Mouse (Mus musculus) limb, embryonic 11.5 days (tissue): Measurements from ENCODE around the gene Kpnb1. TPM values are rescaled to one million over a fixed set of nuclear protein-coding genes. Genes with fewer than 3 reads are reported as not detected.
"Not testable (repeated sequence)": the region's sequence is repeated elsewhere in the genome, so short reads cannot be mapped to it uniquely, and the experiment has no call there.

Source experiments
- ATAC-seq: fragments of 200-750 bp; cut with Nextera tagmentation; 2 replicates; pipeline ENCODE4 v1.8.0; 2017; ENCODE audit warnings: low read depth; ENCODE audit not compliant: insufficient number of reproducible peaks, low FRiP score, low TSS enrichment
- DNase-seq: peaks from one replicate; pipeline ENCODE4 v3.0.0-alpha.2; 2015; ENCODE audit warnings: low spot score
- H3K27ac ChIP-seq: fragments of 300-500 bp; sonication (generic); replicated peaks from 2 replicates; pipeline ENCODE4 v1.5.1; 2014; ENCODE audit warnings: low read depth, mild to moderate bottlenecking, low read length
- H3K27me3 ChIP-seq: fragments of 300-500 bp; sonication (generic); 2 replicates; pipeline ENCODE4 v1.6.1; 2014; ENCODE audit warnings: mild to moderate bottlenecking, low read length, mixed read lengths; ENCODE audit not compliant: control insufficient read depth, insufficient read depth
- H3K36me3 ChIP-seq: fragments of 300-500 bp; sonication (generic); 2 replicates; pipeline ENCODE4 v1.6.1; 2014; ENCODE audit warnings: mild to moderate bottlenecking, low read length, moderate library complexity, mixed read lengths; ENCODE audit not compliant: control insufficient read depth, insufficient read depth
- H3K4me1 ChIP-seq: fragments of 300-500 bp; sonication (generic); 2 replicates; pipeline ENCODE4 v1.6.1; 2014; ENCODE audit warnings: low read length, mixed read lengths; ENCODE audit not compliant: control insufficient read depth, insufficient read depth
- H3K4me2 ChIP-seq: fragments of 300-500 bp; sonication (generic); 2 replicates; pipeline ENCODE4 v1.6.1; 2014; ENCODE audit warnings: low read depth, mild to moderate bottlenecking, moderate library complexity; ENCODE audit not compliant: severe bottlenecking
- H3K4me3 ChIP-seq: fragments of 300-500 bp; sonication (generic); 2 replicates; pipeline ENCODE4 v1.5.1; 2014; ENCODE audit warnings: low read depth, low read length
- H3K9ac ChIP-seq: fragments of 300-500 bp; sonication (generic); 2 replicates; pipeline ENCODE4 v1.6.1; 2014; ENCODE audit warnings: mild to moderate bottlenecking, low read length
- H3K9me3 ChIP-seq: fragments of 300-500 bp; sonication (generic); 2 replicates; pipeline ENCODE4 v1.6.1; 2016; ENCODE audit warnings: low read length; ENCODE audit not compliant: control insufficient read depth
- WGBS: fragments of 180-500 bp; shearing (Covaris S2); extraction: QIAGEN DNeasy Blood & Tissue Kit; methylation state at CpG from one replicate; pipeline ENCODE4 v1.1.7; 2014; 5-methylcytosine and 5-hydroxymethylcytosine counted together
- polyA plus RNA-seq: library from polyadenylated mRNA; unstranded; fragments of >200 nt; fragmentation: Nextera tagmentation; extraction: Ambion mirVana; gene quantifications from 2 replicates; pipeline ENCODE4 v1.2.1, GENCODE M21; 2014

Kpnb1 gene
- polyA plus RNA-seq, 1 experiment from 2014 or later, result 97.6 TPM

DNA sequence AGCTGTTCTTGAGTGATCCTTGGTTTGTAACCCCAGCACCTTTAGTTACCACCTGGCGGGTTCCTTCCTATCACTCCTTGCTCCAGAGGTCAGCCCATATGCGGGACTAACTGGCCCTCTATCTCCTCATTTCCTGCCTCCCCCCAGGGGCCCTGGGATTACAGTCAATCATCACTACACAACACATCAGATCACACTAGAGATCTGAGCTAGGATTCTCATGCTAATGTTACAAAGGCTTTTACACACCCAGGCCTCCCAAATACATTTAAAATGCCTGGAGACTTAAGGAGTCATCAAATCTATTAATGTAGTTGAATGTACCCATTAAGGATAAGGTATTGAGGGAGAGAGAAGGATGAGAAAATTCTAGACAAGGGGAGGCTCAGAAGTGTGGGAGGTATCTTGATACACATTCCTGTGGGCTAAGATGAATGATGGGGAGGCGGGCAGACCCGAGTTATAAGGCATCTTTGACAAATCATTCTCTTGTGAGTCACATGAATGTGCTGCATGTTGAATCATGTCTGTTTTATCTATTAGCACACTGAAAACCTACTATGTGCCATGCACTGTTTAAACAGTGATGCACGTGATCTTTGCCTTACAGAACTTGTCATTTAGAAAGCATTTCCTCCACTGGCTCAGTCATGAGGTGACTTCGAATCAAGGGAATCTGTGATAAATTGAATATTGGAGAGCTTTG, 4.4 kb upstream of the Kpnb1 start:
- H3K9me3 ChIP-seq, result no peaks in the 10 kb centered on the region
- H3K27me3 ChIP-seq, result no peaks in the 10 kb centered on the region
- 73% methylated on average over 6 of the region's 6 CpGs for WGBS
- 0 out of 2 replicates have a peak, but pooled peaks cover 5% of the 10 kb centered on the region for H3K4me1 ChIP-seq
- no peak for ATAC-seq
- no peak overlapping the region for H3K4me3 ChIP-seq
- no peak overlapping the region for H3K9ac ChIP-seq
- DNase-seq, result no peak
- H3K36me3 ChIP-seq, result no peaks in the 10 kb centered on the region
- no peak overlapping the region for H3K27ac ChIP-seq
- no peak overlapping the region for H3K4me2 ChIP-seq

DNA sequence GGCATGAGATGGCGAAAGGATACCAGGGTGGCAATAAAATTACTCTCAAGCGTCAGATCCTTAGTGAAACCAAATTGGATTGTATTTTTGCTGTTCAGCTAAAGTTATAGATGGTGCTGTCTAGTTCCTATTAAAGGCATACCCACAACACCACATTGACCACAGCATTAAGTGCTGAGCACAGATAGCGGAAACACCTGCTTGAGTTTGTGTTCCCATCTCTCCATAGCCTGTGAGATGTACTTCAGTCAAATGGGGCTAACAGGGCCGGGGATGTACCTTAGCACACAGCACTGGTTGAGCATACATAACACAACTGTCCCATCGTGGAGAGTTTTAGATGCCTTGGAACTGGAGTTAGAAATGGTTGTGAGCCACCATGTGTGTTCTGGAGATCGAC, 3.3 kb upstream of the Kpnb1 start:
- no peak overlapping the region for H3K27ac ChIP-seq
- H3K4me3 ChIP-seq, result no peak overlapping the region
- no peaks in the 10 kb centered on the region for H3K27me3 ChIP-seq
- ATAC-seq (no peak), DNase-seq (no peak)
- peaks cover 2% of the 10 kb centered on the region; the same call in 1 of the 2 replicates for H3K36me3 ChIP-seq
- 90% methylated on average over 6 of the region's 6 CpGs for WGBS
- no peaks in the 10 kb centered on the region for H3K9me3 ChIP-seq
- no peak overlapping the region for H3K9ac ChIP-seq
- H3K4me2 ChIP-seq, result no peak overlapping the region
- peaks cover 7% of the 10 kb centered on the region for H3K4me1 ChIP-seq

DNA sequence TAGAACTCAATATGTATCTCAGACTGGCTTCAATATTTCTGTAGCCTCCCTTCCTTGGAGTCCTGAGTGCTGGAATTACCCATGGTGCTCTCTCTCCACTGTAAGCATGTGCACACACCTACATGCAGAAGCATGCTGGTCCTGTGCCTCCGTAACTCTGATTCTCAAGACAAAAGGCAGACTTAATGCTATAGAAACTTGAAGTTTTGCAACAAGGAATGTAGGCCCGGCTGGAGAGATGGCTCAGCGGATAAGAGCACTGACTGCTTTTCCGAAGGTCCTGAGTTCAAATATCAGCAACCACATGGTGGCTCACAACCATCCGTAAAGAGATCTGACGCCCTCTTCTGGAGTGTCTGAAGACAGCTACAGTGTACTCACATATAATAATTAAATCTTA, 2.0 kb upstream of the Kpnb1 start:
- H3K36me3 ChIP-seq, H3K9ac ChIP-seq, H3K4me3 ChIP-seq, H3K27ac ChIP-seq, ATAC-seq, DNase-seq, H3K27me3 ChIP-seq, H3K9me3 ChIP-seq, H3K4me2 ChIP-seq: not testable (repeated sequence)
- WGBS, result 90% methylated on average over 6 of the region's 6 CpGs
- peaks cover 12% of the 10 kb centered on the region for H3K4me1 ChIP-seq

DNA sequence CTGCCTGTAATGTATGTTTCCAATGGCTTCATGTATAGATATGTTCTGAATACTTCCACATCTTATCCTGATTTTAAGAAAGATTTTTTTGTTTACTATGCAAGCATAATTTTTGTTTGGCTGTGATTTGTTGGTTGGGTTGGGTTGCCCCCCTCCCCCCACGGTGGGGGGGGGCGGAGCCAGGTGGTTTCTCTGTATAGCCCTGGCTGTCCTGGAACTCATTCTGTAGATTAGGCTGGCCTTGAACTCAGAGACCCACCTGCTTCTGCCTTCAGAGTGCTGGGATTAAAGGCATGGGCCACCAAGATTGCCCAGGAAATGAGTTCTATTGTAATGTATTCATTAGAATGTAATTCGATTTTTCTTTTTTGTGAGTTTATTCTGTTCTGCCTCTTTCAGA, 1.6 kb upstream of the Kpnb1 start:
- H3K9ac ChIP-seq, result no peak overlapping the region
- 37% methylated on average over 3 of the region's 3 CpGs for WGBS
- H3K4me1 ChIP-seq, result peaks cover 12% of the 10 kb centered on the region
- peak overlapping the region; percentile 80 for H3K4me2 ChIP-seq
- H3K27me3 ChIP-seq, result no peaks in the 10 kb centered on the region
- H3K9me3 ChIP-seq, result no peaks in the 10 kb centered on the region
- DNase-seq (peak; percentile 31), ATAC-seq (no peak)
- no peak overlapping the region for H3K27ac ChIP-seq
- H3K36me3 ChIP-seq, result peaks cover 9% of the 10 kb centered on the region; the same call in 1 of the 2 replicates
- peak overlapping the region; percentile 94 for H3K4me3 ChIP-seq

DNA sequence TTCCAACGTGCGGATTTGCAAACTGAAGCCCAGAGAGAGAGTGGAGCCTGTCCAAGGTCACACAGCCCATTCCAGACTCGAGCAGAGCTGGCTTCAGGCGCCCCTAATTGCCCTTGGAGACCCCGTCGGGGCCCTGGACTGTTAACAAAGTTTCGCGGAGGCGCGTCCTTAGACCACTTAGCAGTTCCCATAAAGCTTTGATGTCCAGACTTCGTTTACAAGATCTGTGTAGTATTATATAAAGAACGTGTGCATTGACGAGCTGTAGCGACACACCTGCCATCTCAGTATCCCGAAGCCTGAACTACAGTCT, 918 bp upstream of the Kpnb1 start:
- under 1% methylated on average over 15 of the region's 15 CpGs for WGBS
- ATAC-seq, result no peak

DNA sequence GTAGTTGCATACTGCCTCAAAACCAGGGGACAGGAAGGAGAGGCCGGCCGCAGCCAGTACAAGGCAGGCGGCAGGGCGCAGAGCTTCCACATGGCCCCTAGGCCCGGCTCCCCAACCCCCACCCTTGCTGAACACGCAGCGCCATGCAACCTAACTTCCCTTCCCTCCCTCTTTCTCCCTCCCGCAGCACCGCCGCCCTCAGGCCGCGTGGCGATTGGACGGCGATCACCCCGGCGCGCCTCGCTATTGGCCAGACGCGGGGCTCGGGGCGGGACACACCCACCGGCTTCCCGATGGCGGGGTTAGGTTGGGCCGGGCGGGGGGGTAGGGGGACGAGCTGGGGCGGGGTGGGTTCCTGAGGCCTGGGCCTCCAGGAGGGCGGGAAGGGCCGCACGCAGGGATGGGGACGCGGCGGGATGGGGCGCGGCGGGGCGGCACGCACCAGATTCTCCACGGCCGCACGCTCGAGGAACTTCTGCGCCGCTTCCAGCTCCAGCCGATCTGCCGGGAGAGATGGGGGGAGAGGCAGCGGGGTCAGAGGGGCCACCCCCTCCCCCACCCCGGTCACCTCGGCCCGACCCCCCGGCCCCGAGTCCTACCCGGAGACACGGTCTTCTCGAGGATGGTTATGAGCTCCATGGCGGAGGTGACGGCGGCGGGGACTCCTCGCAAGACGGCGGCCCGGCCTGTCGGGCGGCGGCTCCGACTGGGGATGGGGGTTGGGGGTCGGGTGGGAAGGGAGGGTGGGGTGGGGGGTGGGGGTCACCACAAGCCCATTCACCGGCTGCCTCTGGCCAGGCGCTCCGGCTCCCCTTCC, 526 bp downstream of the Kpnb1 start:
- under 1% methylated on average over 57 of the region's 74 CpGs for WGBS
- Histone ChIP-seq H3K4me3 (peak overlapping the region; percentile 94), H3K4me2 (peak overlapping the region; percentile 57), H3K4me1 (peaks cover 12% of the 10 kb centered on the region), H3K36me3 (peaks cover 13% of the 10 kb centered on the region; the same call in 1 of the 2 replicates), H3K27me3 (no peaks in the 10 kb centered on the region), H3K27ac (peak overlapping the region; percentile 97), H3K9me3 (no peaks in the 10 kb centered on the region), H3K9ac (peak overlapping the region; percentile 73)
- peak; percentile 66 for ATAC-seq
- peak; percentile 98 for DNase-seq

More for the DNA sequence above, 918 bp upstream of the Kpnb1 start:
- H3K4me1 ChIP-seq, result peaks cover 12% of the 10 kb centered on the region
- no peaks in the 10 kb centered on the region for H3K27me3 ChIP-seq
- H3K4me2 ChIP-seq, result peak overlapping the region; percentile 80
- no peak for DNase-seq
- H3K27ac ChIP-seq, result peak overlapping the region; percentile 97
- no peaks in the 10 kb centered on the region for H3K9me3 ChIP-seq
- peak overlapping the region; percentile 71 for H3K9ac ChIP-seq
- peaks cover 9% of the 10 kb centered on the region; the same call in 1 of the 2 replicates for H3K36me3 ChIP-seq
- H3K4me3 ChIP-seq, result peak overlapping the region; percentile 94

DNA sequence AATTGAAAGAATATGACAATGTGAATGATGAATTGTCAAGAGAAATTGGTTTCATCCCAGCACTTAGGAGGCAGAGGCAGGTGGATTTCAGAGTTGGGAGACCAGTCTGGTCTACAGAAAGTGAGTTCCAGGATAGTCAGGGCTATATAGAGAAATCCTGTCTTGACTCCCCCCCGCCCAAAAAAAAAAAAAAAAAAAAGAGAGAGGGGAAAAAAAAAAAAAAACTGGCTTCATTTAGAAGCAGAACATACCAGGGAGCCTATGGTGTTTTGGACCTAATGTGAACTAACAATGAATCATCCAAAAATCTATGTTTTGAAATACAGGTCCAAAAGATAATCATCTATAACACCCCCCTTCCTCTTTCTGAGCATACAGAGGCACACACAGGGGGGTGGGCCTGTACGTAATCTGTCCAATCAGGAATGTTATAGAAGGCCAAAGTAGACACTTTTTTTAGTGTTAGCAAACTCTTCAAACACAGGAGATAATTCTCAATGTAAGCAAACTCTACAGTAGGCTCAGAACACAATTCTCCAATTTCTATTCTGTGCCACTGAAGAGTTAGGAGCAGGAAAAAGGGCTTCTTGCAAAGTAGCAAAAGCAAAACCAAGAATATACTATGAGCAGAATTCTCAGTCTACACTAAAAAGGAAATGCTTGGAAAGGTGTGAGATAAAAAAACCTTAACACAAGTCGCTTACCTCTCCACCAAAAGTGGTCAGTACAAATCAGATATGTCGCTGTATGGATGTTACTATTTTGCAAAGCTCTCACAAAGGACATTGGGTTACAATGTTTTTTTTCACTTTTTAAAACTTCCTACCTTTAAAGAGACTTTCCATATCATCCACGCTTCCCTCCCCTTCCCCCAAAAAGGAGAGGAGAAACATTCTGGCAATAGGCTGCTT, 1.7 kb downstream of the Kpnb1 start:
- WGBS, result 62% methylated on average over 5 of the region's 5 CpGs
- Histone ChIP-seq H3K4me2 (peak overlapping the region; percentile 57), H3K27ac (no peak overlapping the region)

DNA sequence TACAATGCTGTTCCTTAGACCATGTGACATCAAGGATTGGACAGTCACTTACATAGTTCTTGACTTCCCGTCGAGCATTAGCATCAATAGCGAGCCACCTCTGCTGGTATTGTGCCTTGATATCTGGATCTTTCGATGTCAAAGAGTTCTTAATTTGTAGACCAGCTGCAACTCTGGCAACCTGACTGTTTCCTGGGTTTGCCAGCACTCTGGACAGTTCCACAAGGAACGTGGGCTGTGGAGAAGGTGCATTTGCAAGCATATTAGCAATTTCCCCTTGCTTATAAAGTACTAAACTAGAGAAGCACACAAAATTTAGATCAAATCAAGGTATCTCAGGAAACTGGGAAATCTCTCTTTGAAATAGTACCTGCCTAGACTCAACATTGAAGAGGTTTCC, 2.8 kb downstream of the Kpnb1 start:
- ATAC-seq (no peak), DNase-seq (no peak)
- no peak overlapping the region for H3K27ac ChIP-seq
- no peak overlapping the region for H3K4me3 ChIP-seq
- no peaks in the 10 kb centered on the region for H3K27me3 ChIP-seq
- H3K36me3 ChIP-seq, result peaks cover 32% of the 10 kb centered on the region
- no peak overlapping the region for H3K4me2 ChIP-seq
- H3K9ac ChIP-seq, result no peak overlapping the region
- WGBS, result 82% methylated on average over 5 of the region's 5 CpGs
- H3K4me1 ChIP-seq, result peaks cover 12% of the 10 kb centered on the region
- H3K9me3 ChIP-seq, result no peaks in the 10 kb centered on the region

More for the DNA sequence above, 1.7 kb downstream of the Kpnb1 start:
- no peaks in the 10 kb centered on the region for H3K9me3 ChIP-seq
- H3K36me3 ChIP-seq, result peaks cover 23% of the 10 kb centered on the region
- peaks cover 12% of the 10 kb centered on the region for H3K4me1 ChIP-seq
- peak overlapping the region; percentile 94 for H3K4me3 ChIP-seq
- DNase-seq, result no peak
- no peak overlapping the region; the same call in 1 of the 2 replicates for H3K9ac ChIP-seq
- no peaks in the 10 kb centered on the region for H3K27me3 ChIP-seq
- no peak for ATAC-seq
